Mouse (Mus musculus): ENCODE data around the gene Snap23. TPM values are rescaled to one million over a fixed set of nuclear protein-coding genes. Genes with fewer than 3 reads are reported as not detected.

Snap23 gene
- polyA plus RNA-seq, 1 experiment from 2014 or later: 52.2 TPM

DNA sequence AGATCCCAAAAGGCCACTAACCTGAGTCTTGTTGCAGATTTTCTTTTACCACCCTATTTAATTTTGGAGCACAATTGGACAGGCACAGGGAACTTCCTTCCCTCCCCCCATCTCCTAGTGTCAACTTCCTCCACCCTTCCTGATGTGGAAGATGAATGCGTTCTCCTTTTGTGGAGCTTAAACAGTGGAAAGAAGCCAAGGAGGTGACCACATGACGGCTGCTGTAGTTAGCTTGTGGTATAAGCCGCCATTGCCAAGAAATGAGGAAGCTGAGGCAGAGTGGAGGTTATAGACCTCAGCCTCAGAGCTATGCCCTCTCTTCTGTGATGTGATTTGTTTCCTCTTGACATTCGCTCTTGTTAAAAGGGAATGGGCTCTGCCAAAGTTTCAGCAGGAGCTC is 64.5 kb downstream of the Snap23 start:
- H3K4me1 ChIP-seq (ENCODE audit: control insufficient read depth in 2 of 2, insufficient read depth in 2 of 2, low read length in 2 of 2): peaks cover 0 to 14% of the 10 kb centered on the region in 2 experiments; a peak in 2 of 4 replicates

GRCm38 (mm10) chr2:120640835-120641234 is 73.4 kb downstream of the Snap23 start:
- Histone ChIP-seq H3K27me3 (ENCODE audit: control insufficient read depth, insufficient read depth, low read length) (no peaks in the 10 kb centered on the region), H3K27ac (replicated peaks in 1 of 2; ENCODE audit: control insufficient read depth in 1 of 2, insufficient read depth in 1 of 2, low read depth in 2 of 2, low read length in 2 of 2) (no peak overlapping the region), H3K36me3 (ENCODE audit: control insufficient read depth, insufficient read depth, low read length) (no peaks in the 10 kb centered on the region), H3K9me3 (ENCODE audit: control insufficient read depth, low read length) (no peaks in the 10 kb centered on the region), H3K4me1 (ENCODE audit: control insufficient read depth in 2 of 2, insufficient read depth in 2 of 2, low read length in 2 of 2) (no peaks in the 10 kb centered on the region), H3K4me2 (ENCODE audit: low read length) (no peak overlapping the region), H3K4me3 (ENCODE audit: control insufficient read depth in 1 of 2, insufficient read depth in 1 of 2, low read depth in 1 of 2, low read length in 2 of 2) (no peak overlapping the region), H3K9ac (ENCODE audit: low read length) (no peak overlapping the region)
- WGBS: 85% methylated on average over 8 of the region's 8 CpGs
- no peak for ATAC-seq (ENCODE audit: insufficient number of reproducible peaks, insufficient read depth, low FRiP score, low read depth)

More for the DNA sequence above, 64.5 kb downstream of the Snap23 start:
- H3K27me3 ChIP-seq (ENCODE audit: control insufficient read depth, insufficient read depth, low read length): no peaks in the 10 kb centered on the region
- WGBS: 67% methylated on average over 4 of the region's 4 CpGs
- peak overlapping the region in 1 of 2 experiments; percentile 25; a peak in 1 of 4 replicates for H3K27ac ChIP-seq (replicated peaks in 1 of 2; ENCODE audit: control insufficient read depth in 1 of 2, insufficient read depth in 1 of 2, low read depth in 2 of 2, low read length in 2 of 2)
- H3K9ac ChIP-seq (ENCODE audit: low read length): no peak overlapping the region
- H3K36me3 ChIP-seq (ENCODE audit: control insufficient read depth, insufficient read depth, low read length): peaks cover 21% of the 10 kb centered on the region
- no peak for ATAC-seq (ENCODE audit: insufficient number of reproducible peaks, insufficient read depth, low FRiP score, low read depth)
- H3K9me3 ChIP-seq (ENCODE audit: control insufficient read depth, low read length): no peaks in the 10 kb centered on the region
- H3K4me3 ChIP-seq (ENCODE audit: control insufficient read depth in 1 of 2, insufficient read depth in 1 of 2, low read depth in 1 of 2, low read length in 2 of 2): no peak overlapping the region
- no peak overlapping the region for H3K4me2 ChIP-seq (ENCODE audit: low read length)

GRCm38 (mm10) chr2:120643836-120644235 is 76.4 kb downstream of the Snap23 start:
- no peak for ATAC-seq (ENCODE audit: insufficient number of reproducible peaks, insufficient read depth, low FRiP score, low read depth)
- no peak overlapping the region for H3K9ac ChIP-seq (ENCODE audit: low read length)
- no peaks in the 10 kb centered on the region for H3K36me3 ChIP-seq (ENCODE audit: control insufficient read depth, insufficient read depth, low read length)
- H3K4me2 ChIP-seq (ENCODE audit: low read length): no peak overlapping the region
- H3K27ac ChIP-seq (replicated peaks in 1 of 2; ENCODE audit: control insufficient read depth in 1 of 2, insufficient read depth in 1 of 2, low read depth in 2 of 2, low read length in 2 of 2): peak overlapping the region in 1 of 2 experiments; percentile 64; a peak in 1 of 4 replicates
- 72% methylated on average over 7 of the region's 7 CpGs for WGBS
- no peaks in the 10 kb centered on the region for H3K4me1 ChIP-seq (ENCODE audit: control insufficient read depth in 2 of 2, insufficient read depth in 2 of 2, low read length in 2 of 2)
- H3K9me3 ChIP-seq (ENCODE audit: control insufficient read depth, low read length): no peaks in the 10 kb centered on the region
- H3K4me3 ChIP-seq (ENCODE audit: control insufficient read depth in 1 of 2, insufficient read depth in 1 of 2, low read depth in 1 of 2, low read length in 2 of 2): no peak overlapping the region
- no peaks in the 10 kb centered on the region for H3K27me3 ChIP-seq (ENCODE audit: control insufficient read depth, insufficient read depth, low read length)

GRCm38 (mm10) chr2:120646777-120647176 is 79.3 kb downstream of the Snap23 start:
- Histone ChIP-seq H3K9ac (ENCODE audit: low read length) (no peak overlapping the region), H3K27ac (replicated peaks in 1 of 2; ENCODE audit: control insufficient read depth in 1 of 2, insufficient read depth in 1 of 2, low read depth in 2 of 2, low read length in 2 of 2) (no peak overlapping the region), H3K27me3 (ENCODE audit: control insufficient read depth, insufficient read depth, low read length) (no peaks in the 10 kb centered on the region), H3K4me2 (ENCODE audit: low read length) (no peak overlapping the region), H3K4me3 (ENCODE audit: control insufficient read depth in 1 of 2, insufficient read depth in 1 of 2, low read depth in 1 of 2, low read length in 2 of 2) (no peak overlapping the region), H3K36me3 (ENCODE audit: control insufficient read depth, insufficient read depth, low read length) (no peaks in the 10 kb centered on the region), H3K4me1 (ENCODE audit: control insufficient read depth in 2 of 2, insufficient read depth in 2 of 2, low read length in 2 of 2) (peaks cover 0 to 1% of the 10 kb centered on the region in 2 experiments; a peak in 1 of 4 replicates), H3K9me3 (ENCODE audit: control insufficient read depth, low read length) (no peaks in the 10 kb centered on the region)
- WGBS: 63% methylated on average over 4 of the region's 4 CpGs
- no peak for ATAC-seq (ENCODE audit: insufficient number of reproducible peaks, insufficient read depth, low FRiP score, low read depth)

Other genes starting within 250 kb of the Snap23 start
- 18.3 and 20.5 TPM in 2 replicates for gene Vps39, start 214.5 kb upstream of the Snap23 start, polyA plus RNA-seq (2014; fragmentation: Nextera tagmentation; extraction: Ambion mirVana)
- gene Ganc, start 163.8 kb upstream of the Snap23 start, polyA plus RNA-seq (2014; fragmentation: Nextera tagmentation; extraction: Ambion mirVana): 9.0 and 9.8 TPM in 2 replicates
- 7.5 and 9.9 TPM in 2 replicates for gene Tmem87a, start 163.6 kb upstream of the Snap23 start, polyA plus RNA-seq (2014; fragmentation: Nextera tagmentation; extraction: Ambion mirVana)
- gene Capn3, start 111.7 kb upstream of the Snap23 start, polyA plus RNA-seq (2014; fragmentation: Nextera tagmentation; extraction: Ambion mirVana): 2.9 and 3.3 TPM in 2 replicates
- gene Zfp106, start 3.8 kb upstream of the Snap23 start, polyA plus RNA-seq (2014; fragmentation: Nextera tagmentation; extraction: Ambion mirVana): 53.0 and 56.8 TPM in 2 replicates
- gene Haus2, start 41.7 kb downstream of the Snap23 start, polyA plus RNA-seq (2014; fragmentation: Nextera tagmentation; extraction: Ambion mirVana): 19.7 and 21.9 TPM in 2 replicates
- gene Lrrc57, start 41.8 kb downstream of the Snap23 start, polyA plus RNA-seq (2014; fragmentation: Nextera tagmentation; extraction: Ambion mirVana): 22.0 and 22.9 TPM in 2 replicates
- 5.7 and 6.3 TPM in 2 replicates for gene Stard9, start 61.5 kb downstream of the Snap23 start, polyA plus RNA-seq (2014; fragmentation: Nextera tagmentation; extraction: Ambion mirVana)